Mouse (Mus musculus): Measurements from ENCODE around the gene Mfap3. TPM values are rescaled to one million over a fixed set of nuclear protein-coding genes. Genes with fewer than 3 reads are reported as not detected.

The Mfap3 gene
- polyA plus RNA-seq, 1 experiment = 6.4 TPM

- Histone ChIP-seq H3K4me2 (ENCODE audit: low read depth) (no peak overlapping the region), H3K79me2 (ENCODE audit: control insufficient read depth, insufficient read depth) (peaks cover 7% of the 10 kb centered on the region), H3K36me3 (ENCODE audit: control insufficient read depth, insufficient read depth) (peaks cover 28% of the 10 kb centered on the region), H3ac (ENCODE audit: control insufficient read depth, insufficient read length) (no peak overlapping the region), H3K27me3 (ENCODE audit: control insufficient read depth, insufficient read depth, insufficient read length) (no peaks in the 10 kb centered on the region), H3K4me3 (no peak overlapping the region)
- TF ChIP-seq E2F4 (IDR thresholded peaks at IDR 0.05; ENCODE audit: insufficient read depth) (no peak), TCF3 (IDR thresholded peaks at IDR 0.05; ENCODE audit: insufficient read length, low read depth) (no peak)
These were observed 10.6 kb downstream of the Mfap3 start for GRCm38 (mm10) chr11:57529111-57529510.

DNA sequence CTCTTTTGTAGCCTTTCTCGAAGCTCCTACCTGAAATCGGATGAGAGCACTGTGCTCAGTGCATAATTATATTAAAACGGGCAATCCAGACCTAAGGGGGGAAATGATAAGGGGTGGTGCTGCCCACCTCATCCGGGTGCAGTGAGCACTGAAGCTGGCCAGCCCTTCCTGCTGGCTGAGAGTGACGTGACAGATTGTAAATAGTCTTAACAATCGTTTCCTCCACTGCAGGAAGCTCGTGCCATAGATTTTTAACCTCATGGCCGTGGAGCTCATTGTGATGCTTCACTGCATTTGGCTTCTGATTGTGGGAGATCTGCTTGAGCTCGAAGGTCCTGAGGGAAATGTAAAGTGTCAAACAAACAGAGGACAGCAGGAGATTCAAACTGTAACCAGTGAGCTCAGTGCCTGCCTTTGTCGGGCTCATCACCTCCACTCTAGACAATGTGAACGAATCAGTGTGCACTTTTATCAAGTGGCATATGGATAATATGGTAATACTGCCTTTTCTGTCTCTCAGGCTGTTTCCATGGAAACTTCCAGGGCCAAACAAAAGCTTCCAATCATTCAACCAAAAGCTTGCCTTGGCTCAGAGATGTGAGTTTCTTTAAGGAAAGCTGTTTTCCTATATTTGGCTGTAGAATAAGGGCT, 13.0 kb downstream of the Mfap3 start:
- H3K36me3 ChIP-seq (ENCODE audit: control insufficient read depth, insufficient read depth) = peaks cover 28% of the 10 kb centered on the region
- TF ChIP-seq TCF3 (IDR thresholded peaks at IDR 0.05; ENCODE audit: insufficient read length, low read depth) (no peak), E2F4 (IDR thresholded peaks at IDR 0.05; ENCODE audit: insufficient read depth) (no peak), POLR2A (IDR thresholded peaks at IDR 0.05; ENCODE audit: insufficient read length, low read depth) (no peak), TCF12 (IDR thresholded peaks at IDR 0.05; ENCODE audit: insufficient read depth, poor library complexity, severe bottlenecking) (no peak), CEBPB (IDR thresholded peaks at IDR 0.05; ENCODE audit: insufficient read depth, poor library complexity, severe bottlenecking) (no peak)

DNA sequence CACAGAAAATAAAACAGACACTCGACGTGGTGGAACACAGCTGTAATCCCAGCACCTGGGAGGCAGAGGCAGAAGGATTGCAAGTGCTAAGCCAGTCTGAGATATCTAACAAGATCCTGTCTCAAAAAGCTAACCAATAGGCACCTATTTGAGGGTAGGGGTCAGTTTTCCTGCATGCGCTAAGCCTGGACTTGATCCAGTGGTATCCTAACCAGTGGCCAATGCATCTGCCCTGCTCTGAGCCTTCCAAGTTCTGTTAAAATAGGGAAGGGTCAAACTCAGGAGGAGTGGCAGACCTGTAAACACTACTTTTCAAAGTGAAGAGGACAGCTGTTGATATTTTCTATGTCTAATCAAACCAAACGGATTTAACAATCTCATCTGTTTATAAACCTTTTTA, 13.8 kb downstream of the Mfap3 start:
- H3K36me3 ChIP-seq (ENCODE audit: control insufficient read depth, insufficient read depth) = peaks cover 28% of the 10 kb centered on the region
- TF ChIP-seq MYOG (IDR thresholded peaks at IDR 0.05; ENCODE audit: control insufficient read depth in 1 of 3, insufficient read depth in 1 of 3, insufficient read length in 2 of 3, low read depth in 2 of 3) (no peak), MYOD1 (IDR thresholded peaks at IDR 0.05; ENCODE audit: control insufficient read depth in 1 of 3, insufficient read length in 2 of 3, low read depth in 2 of 3) (no peak), SRF (IDR thresholded peaks at IDR 0.05; ENCODE audit: control insufficient read depth, insufficient read length, low read depth) (no peak), USF1 (IDR thresholded peaks at IDR 0.05; ENCODE audit: low read depth) (no peak), REST (IDR thresholded peaks at IDR 0.05; ENCODE audit: insufficient read depth, insufficient read length) (no peak), TCF3 (IDR thresholded peaks at IDR 0.05; ENCODE audit: insufficient read length, low read depth) (no peak), POLR2AphosphoS2 (IDR thresholded peaks at IDR 0.05; ENCODE audit: insufficient read length, low read depth) (no peak), MAX (IDR thresholded peaks at IDR 0.05; ENCODE audit: low read depth) (no peak), POLR2A (IDR thresholded peaks at IDR 0.05; ENCODE audit: insufficient read length, low read depth) (no peak), CEBPB (IDR thresholded peaks at IDR 0.05; ENCODE audit: insufficient read depth, poor library complexity, severe bottlenecking) (no peak), TCF12 (IDR thresholded peaks at IDR 0.05; ENCODE audit: insufficient read depth, poor library complexity, severe bottlenecking) (no peak), E2F4 (IDR thresholded peaks at IDR 0.05; ENCODE audit: insufficient read depth) (no peak)
- H3K27me3 ChIP-seq (ENCODE audit: control insufficient read depth, insufficient read depth, insufficient read length) = no peaks in the 10 kb centered on the region
- no peak overlapping the region for H3K4me3 ChIP-seq
- no peak overlapping the region for H3K4me2 ChIP-seq (ENCODE audit: low read depth)
- H3K79me2 ChIP-seq (ENCODE audit: control insufficient read depth, insufficient read depth) = no peaks in the 10 kb centered on the region
- no peak overlapping the region for H3ac ChIP-seq (ENCODE audit: control insufficient read depth, insufficient read length)

More for the DNA sequence above, 13.0 kb downstream of the Mfap3 start:
- no peaks in the 10 kb centered on the region for H3K27me3 ChIP-seq (ENCODE audit: control insufficient read depth, insufficient read depth, insufficient read length)
- H3ac ChIP-seq (ENCODE audit: control insufficient read depth, insufficient read length) = no peak overlapping the region
- H3K79me2 ChIP-seq (ENCODE audit: control insufficient read depth, insufficient read depth) = no peaks in the 10 kb centered on the region
- no peak overlapping the region for H3K4me2 ChIP-seq (ENCODE audit: low read depth)
- no peak overlapping the region for H3K4me3 ChIP-seq

DNA sequence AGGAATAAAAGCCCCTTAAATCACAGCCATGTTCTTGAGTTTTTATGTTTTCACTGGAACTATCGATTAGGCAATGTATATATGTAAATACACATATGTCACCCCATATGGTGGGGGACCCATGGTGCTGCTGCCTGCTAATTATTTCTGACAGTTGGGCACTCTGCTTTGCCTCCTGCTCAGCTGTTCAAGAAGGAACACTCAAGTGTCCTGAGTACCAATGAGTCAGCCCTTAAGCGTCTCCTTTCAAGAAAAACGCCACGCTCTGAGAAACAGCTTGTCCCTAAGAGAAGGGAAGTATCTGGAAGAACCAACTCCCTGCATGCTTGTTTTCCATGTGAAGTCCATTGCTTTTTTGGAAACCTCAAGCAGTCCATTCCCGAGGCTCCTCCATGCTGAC, 17.4 kb downstream of the Mfap3 start:
- TF ChIP-seq E2F4 (IDR thresholded peaks at IDR 0.05; ENCODE audit: insufficient read depth) = no peak
- TF ChIP-seq SRF (IDR thresholded peaks at IDR 0.05; ENCODE audit: control insufficient read depth, insufficient read length, low read depth) = no peak
- no peak for TF ChIP-seq MAX (IDR thresholded peaks at IDR 0.05; ENCODE audit: low read depth)
- no peak for TF ChIP-seq TCF3 (IDR thresholded peaks at IDR 0.05; ENCODE audit: insufficient read length, low read depth)
- TF ChIP-seq POLR2A (IDR thresholded peaks at IDR 0.05; ENCODE audit: insufficient read length, low read depth) = no peak
- no peak for TF ChIP-seq CEBPB (IDR thresholded peaks at IDR 0.05; ENCODE audit: insufficient read depth, poor library complexity, severe bottlenecking)
- no peak for TF ChIP-seq POLR2AphosphoS2 (IDR thresholded peaks at IDR 0.05; ENCODE audit: insufficient read length, low read depth)
- TF ChIP-seq MYOG (IDR thresholded peaks at IDR 0.05; ENCODE audit: control insufficient read depth in 1 of 3, insufficient read depth in 1 of 3, insufficient read length in 2 of 3, low read depth in 2 of 3) = no peak
- TF ChIP-seq TCF12 (IDR thresholded peaks at IDR 0.05; ENCODE audit: insufficient read depth, poor library complexity, severe bottlenecking) = no peak
- no peak for TF ChIP-seq USF1 (IDR thresholded peaks at IDR 0.05; ENCODE audit: low read depth)
- H3K4me2 ChIP-seq (ENCODE audit: low read depth) = no peak overlapping the region
- no peak overlapping the region for H3ac ChIP-seq (ENCODE audit: control insufficient read depth, insufficient read length)
- no peaks in the 10 kb centered on the region for H3K79me2 ChIP-seq (ENCODE audit: control insufficient read depth, insufficient read depth)
- H3K4me3 ChIP-seq = no peak overlapping the region
- peaks cover 14% of the 10 kb centered on the region for H3K36me3 ChIP-seq (ENCODE audit: control insufficient read depth, insufficient read depth)
- H3K27me3 ChIP-seq (ENCODE audit: control insufficient read depth, insufficient read depth, insufficient read length) = no peaks in the 10 kb centered on the region

- H3K79me2 ChIP-seq (ENCODE audit: control insufficient read depth, insufficient read depth) = no peaks in the 10 kb centered on the region
- H3K36me3 ChIP-seq (ENCODE audit: control insufficient read depth, insufficient read depth) = no peaks in the 10 kb centered on the region
- H3K4me2 ChIP-seq (ENCODE audit: low read depth) = no peak overlapping the region
- H3K4me3 ChIP-seq = no peak overlapping the region
- H3K27me3 ChIP-seq (ENCODE audit: control insufficient read depth, insufficient read depth, insufficient read length) = no peaks in the 10 kb centered on the region
- TF ChIP-seq POLR2A (IDR thresholded peaks at IDR 0.05; ENCODE audit: insufficient read length, low read depth) = no peak
- TF ChIP-seq TCF3 (IDR thresholded peaks at IDR 0.05; ENCODE audit: insufficient read length, low read depth) = no peak
- no peak for TF ChIP-seq POLR2AphosphoS2 (IDR thresholded peaks at IDR 0.05; ENCODE audit: insufficient read length, low read depth)
- TF ChIP-seq MAX (IDR thresholded peaks at IDR 0.05; ENCODE audit: low read depth) = no peak
- TF ChIP-seq SRF (IDR thresholded peaks at IDR 0.05; ENCODE audit: control insufficient read depth, insufficient read length, low read depth) = no peak
- no peak for TF ChIP-seq USF1 (IDR thresholded peaks at IDR 0.05; ENCODE audit: low read depth)
- no peak for TF ChIP-seq CEBPB (IDR thresholded peaks at IDR 0.05; ENCODE audit: insufficient read depth, poor library complexity, severe bottlenecking)
- no peak for TF ChIP-seq MYOD1 (IDR thresholded peaks at IDR 0.05; ENCODE audit: control insufficient read depth in 1 of 3, insufficient read length in 2 of 3, low read depth in 2 of 3)
- no peak for TF ChIP-seq REST (IDR thresholded peaks at IDR 0.05; ENCODE audit: insufficient read depth, insufficient read length)
- no peak for TF ChIP-seq MYOG (IDR thresholded peaks at IDR 0.05; ENCODE audit: control insufficient read depth in 1 of 3, insufficient read depth in 1 of 3, insufficient read length in 2 of 3, low read depth in 2 of 3)
- no peak for TF ChIP-seq TCF12 (IDR thresholded peaks at IDR 0.05; ENCODE audit: insufficient read depth, poor library complexity, severe bottlenecking)
- TF ChIP-seq E2F4 (IDR thresholded peaks at IDR 0.05; ENCODE audit: insufficient read depth) = no peak
- H3ac ChIP-seq (ENCODE audit: control insufficient read depth, insufficient read length) = no peak overlapping the region
These were observed 21.5 kb downstream of the Mfap3 start for GRCm38 (mm10) chr11:57539841-57540418.

Measured in myocyte (in vitro differentiated cells).